Mouse (Mus musculus): Measurements from ENCODE around the gene Efs. TPM values are rescaled to one million over a fixed set of nuclear protein-coding genes. Genes with fewer than 3 reads are reported as not detected.

Gene Efs
- total and polyA plus RNA-seq, 2 experiments from 2014 or later = 3.9 to 22.2 TPM

DNA sequence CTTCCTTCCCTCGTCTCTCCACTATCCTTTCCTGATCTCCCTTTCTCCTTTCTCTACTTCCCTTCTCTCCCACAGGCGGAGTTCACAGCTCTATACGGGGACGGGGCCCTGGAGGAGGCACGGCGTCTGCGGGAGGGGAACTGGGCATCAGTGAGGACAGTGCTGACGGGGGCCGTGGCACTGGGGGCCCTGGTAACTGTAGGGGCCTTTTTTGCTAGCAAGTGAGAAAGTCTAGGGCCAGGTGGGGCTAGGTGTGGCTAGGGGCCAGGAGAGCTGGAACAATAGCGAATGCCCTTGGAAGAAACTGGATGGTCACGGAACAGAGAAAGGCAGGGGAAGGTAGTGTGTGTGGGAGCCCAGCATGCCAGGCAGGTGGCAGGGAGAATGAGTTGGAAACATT is 40.6 kb downstream of the Efs start:
- no peaks in the 10 kb centered on the region for H3K9me3 ChIP-seq (replicated peaks; ENCODE audit: control insufficient read depth, low read length)
- no peak overlapping the region for H3K4me2 ChIP-seq (ENCODE audit: low read depth, low read length)
- H3K4me1 ChIP-seq (ENCODE audit: control insufficient read depth, insufficient read depth) = peaks cover 7% of the 10 kb centered on the region
- no peaks in the 10 kb centered on the region for H3K27me3 ChIP-seq (ENCODE audit: control insufficient read depth, insufficient read depth, low read length)
- H3K9ac ChIP-seq (replicated peaks; ENCODE audit: low read depth, low read length) = no peak overlapping the region
- ATAC-seq (ENCODE audit: insufficient read depth, low read depth) (no peak), DNase-seq (ENCODE audit: low spot score) (no peak)
- H3K36me3 ChIP-seq (replicated peaks; ENCODE audit: control insufficient read depth, insufficient read depth, low read length) = peaks cover 12% of the 10 kb centered on the region; the same call in 1 of the 2 replicates
- no peak overlapping the region for H3K4me3 ChIP-seq (ENCODE audit: low read depth, low read length)
- TF ChIP-seq EP300 (IDR thresholded peaks at IDR 0.05; ENCODE audit: low read depth) (no peak), CTCF (IDR thresholded peaks at IDR 0.05; ENCODE audit: low read depth) (no peak)
- 90% methylated on average over 11 of the region's 11 CpGs for WGBS
- no peak overlapping the region for H3K27ac ChIP-seq (ENCODE audit: low read depth)

DNA sequence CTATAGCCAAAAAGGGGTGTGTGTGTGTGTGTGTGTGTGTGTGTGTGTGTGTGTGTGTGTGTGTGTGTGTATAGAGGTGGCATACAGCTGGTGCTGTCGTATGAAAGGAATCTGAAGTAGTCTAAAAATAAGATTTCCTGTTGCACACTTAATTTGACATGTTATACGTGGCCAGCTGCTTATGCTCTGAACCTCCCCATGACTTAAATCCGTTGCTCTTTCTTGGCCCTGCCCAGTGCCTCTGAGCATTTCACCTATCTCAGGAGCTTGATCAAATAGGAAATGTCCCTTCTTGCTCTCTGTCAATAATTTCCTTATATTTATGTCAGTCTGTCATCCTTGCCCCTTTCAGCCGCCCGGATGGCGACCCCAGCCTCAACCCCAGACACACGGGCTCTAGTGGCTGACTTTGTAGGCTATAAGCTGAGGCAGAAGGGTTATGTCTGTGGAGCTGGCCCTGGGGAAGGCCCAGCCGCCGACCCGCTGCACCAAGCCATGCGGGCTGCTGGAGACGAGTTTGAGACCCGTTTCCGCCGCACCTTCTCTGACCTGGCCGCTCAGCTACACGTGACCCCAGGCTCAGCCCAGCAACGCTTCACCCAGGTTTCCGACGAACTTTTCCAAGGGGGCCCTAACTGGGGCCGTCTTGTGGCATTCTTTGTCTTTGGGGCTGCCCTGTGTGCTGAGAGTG is 41.8 kb downstream of the Efs start:
- H3K9me3 ChIP-seq (replicated peaks; ENCODE audit: control insufficient read depth, low read length) = no peaks in the 10 kb centered on the region
- peak overlapping the region; percentile 81 for H3K4me2 ChIP-seq (ENCODE audit: low read depth, low read length)
- no peak for TF ChIP-seq CTCF (IDR thresholded peaks at IDR 0.05; ENCODE audit: low read depth)
- no peak for TF ChIP-seq EP300 (IDR thresholded peaks at IDR 0.05; ENCODE audit: low read depth)
- peak overlapping the region; percentile 71 for H3K4me3 ChIP-seq (ENCODE audit: low read depth, low read length)
- H3K27ac ChIP-seq (ENCODE audit: low read depth) = peak overlapping the region; percentile 98
- DNase-seq (ENCODE audit: low spot score) = peak; percentile 47
- 30% methylated on average over 21 of the region's 21 CpGs for WGBS
- H3K9ac ChIP-seq (replicated peaks; ENCODE audit: low read depth, low read length) = peak overlapping the region; percentile 74
- peaks cover 12% of the 10 kb centered on the region; the same call in 1 of the 2 replicates for H3K36me3 ChIP-seq (replicated peaks; ENCODE audit: control insufficient read depth, insufficient read depth, low read length)
- peaks cover 7% of the 10 kb centered on the region for H3K4me1 ChIP-seq (ENCODE audit: control insufficient read depth, insufficient read depth)
- ATAC-seq (ENCODE audit: insufficient read depth, low read depth) = peak; percentile 24; the same call in 1 of the 2 replicates
- no peaks in the 10 kb centered on the region for H3K27me3 ChIP-seq (ENCODE audit: control insufficient read depth, insufficient read depth, low read length)

DNA sequence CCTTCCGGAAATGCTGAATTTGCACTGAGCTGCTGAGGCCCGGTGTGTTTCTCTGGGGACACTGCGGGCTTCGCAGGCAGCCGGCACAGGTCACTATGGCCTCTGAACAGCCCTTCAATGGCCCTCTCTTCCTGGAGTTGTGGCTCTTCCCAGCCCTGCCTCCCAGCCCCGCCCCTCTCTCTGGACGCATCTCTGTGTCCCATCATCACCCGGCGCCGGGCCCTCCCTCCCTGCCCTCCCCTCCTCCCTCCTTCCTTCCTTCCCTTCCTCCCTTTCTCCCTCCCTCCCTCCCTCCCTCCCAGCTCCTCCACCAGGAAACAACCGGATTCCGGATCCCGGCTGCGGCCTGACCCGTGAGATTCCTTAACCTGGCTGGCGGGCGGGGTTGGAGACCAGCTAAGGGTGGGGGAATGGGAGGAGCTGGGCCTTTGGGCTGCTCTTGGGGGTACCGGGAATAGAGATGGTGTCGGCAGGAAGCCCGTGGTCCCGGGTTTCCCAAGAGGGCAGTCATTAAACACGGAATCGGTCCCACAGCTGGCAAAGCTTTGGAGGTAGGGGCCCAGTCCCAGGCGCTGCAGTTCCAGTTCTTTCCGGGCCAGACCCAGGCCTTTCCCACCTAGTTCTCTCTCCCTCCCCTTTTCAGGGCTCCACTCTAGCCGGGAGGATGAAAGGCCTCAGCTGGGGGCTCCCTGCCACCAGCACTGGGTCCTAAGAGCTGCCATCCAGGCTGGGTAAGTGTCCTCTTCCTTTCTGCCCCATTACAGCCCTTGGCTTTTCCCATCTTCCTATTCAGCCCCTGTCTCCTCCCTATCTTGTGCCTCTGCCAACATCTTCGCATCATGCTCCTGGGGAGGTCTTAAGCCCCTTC is 42.5 kb downstream of the Efs start, which contains the start of the genes Bcl2l2 and Gm20521:
TSS of gene Bcl2l2 (plus strand) at position 224 of the 868 bp plus-strand sequence.
TSS of gene Gm20521 (plus strand) at position 288 of the 868 bp plus-strand sequence.
- H3K36me3 ChIP-seq (replicated peaks; ENCODE audit: control insufficient read depth, insufficient read depth, low read length) = peaks cover 12% of the 10 kb centered on the region; the same call in 1 of the 2 replicates
- DNase-seq (ENCODE audit: low spot score) = peak; percentile 95
- no peaks in the 10 kb centered on the region for H3K27me3 ChIP-seq (ENCODE audit: control insufficient read depth, insufficient read depth, low read length)
- H3K4me3 ChIP-seq (ENCODE audit: low read depth, low read length) = peak within 1 kb of the TSS; percentile 71
- peak within 1 kb of the TSS; percentile 98 for H3K27ac ChIP-seq (ENCODE audit: low read depth)
- peak within 1 kb of the TSS; percentile 81 for H3K4me2 ChIP-seq (ENCODE audit: low read depth, low read length)
- WGBS = 0% methylated on average over 27 of the region's 27 CpGs
- H3K9me3 ChIP-seq (replicated peaks; ENCODE audit: control insufficient read depth, low read length) = no peaks in the 10 kb centered on the region
- peak; percentile 91 for ATAC-seq (ENCODE audit: insufficient read depth, low read depth)
- TF ChIP-seq CTCF (IDR thresholded peaks at IDR 0.05; ENCODE audit: low read depth) (no peak), EP300 (IDR thresholded peaks at IDR 0.05; ENCODE audit: low read depth) (peak; percentile 28; the same call in 1 of the 2 replicates)
- peak within 1 kb of the TSS; percentile 74 for H3K9ac ChIP-seq (replicated peaks; ENCODE audit: low read depth, low read length)
- peaks cover 7% of the 10 kb centered on the region for H3K4me1 ChIP-seq (ENCODE audit: control insufficient read depth, insufficient read depth)

DNA sequence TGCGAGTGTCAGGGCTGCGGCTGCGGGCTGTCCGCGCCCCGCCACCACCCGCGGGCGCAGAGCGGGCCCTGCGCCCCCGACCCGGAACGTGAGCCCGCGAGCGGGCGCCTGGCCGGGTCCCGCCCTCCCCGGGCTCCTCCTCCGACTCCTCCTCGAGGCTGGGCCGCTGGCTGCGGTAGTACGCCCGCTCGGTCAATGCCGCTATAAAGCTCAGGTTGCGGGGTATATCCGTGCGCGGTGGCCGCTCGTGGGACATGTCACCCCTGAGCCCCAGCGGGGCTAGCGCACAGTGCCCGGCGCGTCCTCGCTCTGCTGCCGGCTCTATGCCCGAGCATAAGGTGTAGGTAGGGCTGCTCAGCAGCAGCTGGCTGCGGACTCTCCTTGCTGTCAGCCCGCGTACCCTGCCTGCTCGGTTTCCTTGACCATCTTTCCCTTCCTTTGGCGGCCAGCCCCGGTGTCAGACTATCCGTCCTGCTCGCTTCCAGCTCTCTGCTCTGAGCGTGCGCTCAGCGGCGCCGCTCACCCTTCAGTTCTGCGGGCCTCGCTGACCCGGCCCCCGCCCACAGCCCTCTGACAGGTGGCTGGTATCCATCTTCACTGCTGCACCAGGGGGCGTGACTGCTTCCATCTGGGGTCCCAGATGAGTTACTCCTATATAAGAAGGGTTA is 48.7 kb downstream of the Efs start, which contains the start of gene Ppp1r3e:
TSS of gene Ppp1r3e (minus strand) at position 503 of the 668 bp plus-strand sequence.
- no peaks in the 10 kb centered on the region for H3K36me3 ChIP-seq (replicated peaks; ENCODE audit: control insufficient read depth, insufficient read depth, low read length)
- ATAC-seq (ENCODE audit: insufficient read depth, low read depth) = peak; percentile 69
- no peaks in the 10 kb centered on the region for H3K9me3 ChIP-seq (replicated peaks; ENCODE audit: control insufficient read depth, low read length)
- peak within 1 kb of the TSS; percentile 69 for H3K9ac ChIP-seq (replicated peaks; ENCODE audit: low read depth, low read length)
- under 1% methylated on average over 45 of the region's 61 CpGs for WGBS
- TF ChIP-seq CTCF (IDR thresholded peaks at IDR 0.05; ENCODE audit: low read depth) (peak; percentile 18; the same call in 1 of the 2 replicates), EP300 (IDR thresholded peaks at IDR 0.05; ENCODE audit: low read depth) (no peak)
- DNase-seq (ENCODE audit: low spot score) = peak; percentile 36
- H3K4me2 ChIP-seq (ENCODE audit: low read depth, low read length) = peak within 1 kb of the TSS; percentile 98
- peak within 1 kb of the TSS; percentile 85 for H3K4me3 ChIP-seq (ENCODE audit: low read depth, low read length)
- H3K4me1 ChIP-seq (ENCODE audit: control insufficient read depth, insufficient read depth) = peaks cover 11% of the 10 kb centered on the region; the same call in 1 of the 2 replicates
- no peaks in the 10 kb centered on the region for H3K27me3 ChIP-seq (ENCODE audit: control insufficient read depth, insufficient read depth, low read length)
- H3K27ac ChIP-seq (ENCODE audit: low read depth) = peak within 1 kb of the TSS; percentile 79

DNA sequence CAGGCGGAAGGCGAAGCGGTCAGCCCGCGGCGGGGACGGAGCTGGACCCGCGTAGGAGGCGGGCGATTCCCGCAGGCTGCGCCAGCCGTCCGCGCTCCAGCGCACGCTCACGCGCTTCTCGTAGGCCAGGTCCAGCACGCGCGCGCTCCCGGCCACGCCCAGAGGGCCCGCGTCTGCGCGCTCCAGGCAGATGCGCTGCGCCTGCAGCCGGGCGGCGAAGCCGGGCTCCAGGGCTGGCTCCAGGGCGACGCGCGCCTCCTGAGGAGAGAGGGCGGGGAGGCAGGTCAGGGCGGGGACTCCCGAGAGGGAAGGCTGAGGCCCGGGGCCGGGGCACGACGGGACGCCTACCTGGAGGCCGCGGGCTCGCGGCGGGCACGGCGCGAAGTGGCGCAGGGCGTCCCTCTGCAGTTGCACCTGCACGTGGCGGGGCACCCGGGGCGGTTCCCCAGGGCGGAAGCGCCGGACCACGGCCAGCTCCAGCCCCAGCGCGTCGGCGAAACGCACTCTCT is 49.3 kb downstream of the Efs start:
- peak; percentile 88 for ATAC-seq (ENCODE audit: insufficient read depth, low read depth)
- H3K4me1 ChIP-seq (ENCODE audit: control insufficient read depth, insufficient read depth) = peaks cover 11% of the 10 kb centered on the region; the same call in 1 of the 2 replicates
- no peaks in the 10 kb centered on the region for H3K27me3 ChIP-seq (ENCODE audit: control insufficient read depth, insufficient read depth, low read length)
- TF ChIP-seq EP300 (IDR thresholded peaks at IDR 0.05; ENCODE audit: low read depth) (no peak), CTCF (IDR thresholded peaks at IDR 0.05; ENCODE audit: low read depth) (no peak)
- H3K4me3 ChIP-seq (ENCODE audit: low read depth, low read length) = peak overlapping the region; percentile 85
- peak overlapping the region; percentile 79 for H3K27ac ChIP-seq (ENCODE audit: low read depth)
- H3K9ac ChIP-seq (replicated peaks; ENCODE audit: low read depth, low read length) = peak overlapping the region; percentile 69
- WGBS = under 1% methylated on average over 53 of the region's 72 CpGs
- peak; percentile 72 for DNase-seq (ENCODE audit: low spot score)
- peak overlapping the region; percentile 98 for H3K4me2 ChIP-seq (ENCODE audit: low read depth, low read length)
- H3K36me3 ChIP-seq (replicated peaks; ENCODE audit: control insufficient read depth, insufficient read depth, low read length) = no peaks in the 10 kb centered on the region
- H3K9me3 ChIP-seq (replicated peaks; ENCODE audit: control insufficient read depth, low read length) = no peaks in the 10 kb centered on the region
